Mouse (Mus musculus) megakaryocyte, adult 5-6 weeks (primary cell): ENCODE measurements around the gene Specc1. TPM values are rescaled to one million over a fixed set of nuclear protein-coding genes. Genes with fewer than 3 reads are reported as not detected.

Experiments
- ATAC-seq: 2 replicates; pipeline ENCODE4 v1.8.0; 2016; ENCODE audit warnings: mild to moderate bottlenecking, inconsistent platforms; ENCODE audit not compliant: poor library complexity, severe bottlenecking
- total RNA-seq, 2 experiments: library from RNA; stranded (forward) in 1 of 2; stranded (reverse) in 1 of 2; fragments of 153-499, 151-499 nt in 1 of 2; fragments of 221-1000, 200-1000 nt in 1 of 2; gene quantifications; 2 replicates each; pipeline versions ENCODE4 v1.2.3 to v1.2.4; 2015 to 2017

Gene Specc1
- total RNA-seq, 2 experiments from 2014 or later = 23.9 to 54.5 TPM

- ATAC-seq = 0 out of 2 replicates have a peak, but pooled peaks have one; percentile 23
Measured at GRCm38 (mm10) chr11:62223416-62223815, 266.9 kb downstream of the Specc1 start.

- peak; percentile 95 for ATAC-seq
Measured at GRCm38 (mm10) chr11:62223962-62224361, 267.4 kb downstream of the Specc1 start.

- ATAC-seq = no peak
Measured at GRCm38 (mm10) chr11:62224797-62225196, 268.2 kb downstream of the Specc1 start.

- peak; percentile 83 for ATAC-seq
Measured at GRCm38 (mm10) chr11:62240631-62241261, 284.2 kb downstream of the Specc1 start.

- ATAC-seq = no peak
Measured at GRCm38 (mm10) chr11:62243871-62244270, 287.3 kb downstream of the Specc1 start.

GRCm38 (mm10) chr11:62244471-62244870 is 287.9 kb downstream of the Specc1 start:
- no peak for ATAC-seq

- no peak for ATAC-seq
Measured at GRCm38 (mm10) chr11:62247759-62248400, 291.3 kb downstream of the Specc1 start.

- peak; percentile 58 for ATAC-seq
Measured at GRCm38 (mm10) chr11:62248401-62249244, 292.1 kb downstream of the Specc1 start, which contains the start of gene Adora2b. Adora2b (plus strand) TSS chr11:62248984.

GRCm38 (mm10) chr11:62249266-62250037 is 292.9 kb downstream of the Specc1 start:
- ATAC-seq = peak; percentile 22; the same call in 1 of the 2 replicates

GRCm38 (mm10) chr11:62251047-62251446 is 294.5 kb downstream of the Specc1 start:
- ATAC-seq = peak; percentile 67

GRCm38 (mm10) chr11:62253380-62253779 is 296.8 kb downstream of the Specc1 start:
- no peak for ATAC-seq

GRCm38 (mm10) chr11:62259214-62259613 is 302.7 kb downstream of the Specc1 start:
- ATAC-seq = no peak

- no peak for ATAC-seq
Measured at GRCm38 (mm10) chr11:62263599-62263998, 307.0 kb downstream of the Specc1 start.

- ATAC-seq = no peak
Measured at GRCm38 (mm10) chr11:62264018-62264417, 307.5 kb downstream of the Specc1 start.

GRCm38 (mm10) chr11:62265642-62266041 is 309.1 kb downstream of the Specc1 start:
- ATAC-seq = no peak

GRCm38 (mm10) chr11:62266466-62267214 is 310.1 kb downstream of the Specc1 start:
- no peak for ATAC-seq

- no peak for ATAC-seq
Measured at GRCm38 (mm10) chr11:62268381-62268780, 311.8 kb downstream of the Specc1 start.

- no peak for ATAC-seq
Measured at GRCm38 (mm10) chr11:62269097-62269496, 312.5 kb downstream of the Specc1 start.

GRCm38 (mm10) chr11:62270851-62271250 is 314.3 kb downstream of the Specc1 start:
- ATAC-seq = no peak
